Mouse (Mus musculus) liver, embryonic 14.5 days (tissue): ENCODE measurements around the gene Ccdc169.

Experiments
- CTCF ChIP-seq: IDR thresholded peaks from 2 replicates; pipeline ENCODE4 v1.5.1; 2016; ENCODE audit warnings: antibody characterized with exemption, low read depth, control low read depth
- EP300 ChIP-seq: IDR thresholded peaks from 2 replicates; pipeline ENCODE4 v1.6.1; 2016; ENCODE audit warnings: antibody characterized with exemption, low read depth

- TF ChIP-seq CTCF (no peak), EP300 (no peak)
Measured at GRCm38 (mm10) chr3:55089291-55089690, 47.8 kb upstream of the Ccdc169 start.
